Mouse (Mus musculus): ENCODE measurements at regions not wholly inside any gene's neighbourhood (a gene's known extent, or its start where the extent isn't known, plus 50 kb on each side); places are given as distances from the start of the nearest gene placed in this dataset.

DNA sequence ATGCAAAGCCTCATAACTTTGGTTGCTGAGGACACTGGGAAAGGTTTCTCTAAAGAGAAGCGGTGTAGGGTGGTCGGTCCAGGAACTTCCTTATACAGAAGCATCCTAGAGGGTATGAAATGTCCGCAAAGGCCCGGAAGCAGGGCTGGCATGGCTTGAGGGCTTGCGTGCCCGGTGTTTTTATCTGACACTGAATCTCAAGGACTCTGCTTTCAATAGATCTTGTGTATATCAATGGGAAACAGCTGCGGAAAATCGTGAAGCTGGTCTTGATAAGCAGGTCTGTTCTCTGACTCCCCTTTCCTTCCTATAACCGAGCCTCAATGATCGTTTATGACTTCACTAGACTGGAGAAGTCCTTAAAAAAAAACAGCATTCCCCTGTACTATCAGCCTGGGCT is 580.4 kb upstream of the Gm19410 start:
- no peak overlapping the region for H3K9ac ChIP-seq (ENCODE audit: low read length)
- 90% methylated on average over 10 of the region's 10 CpGs for WGBS
- H3K9me3 ChIP-seq (replicated peaks; ENCODE audit: control insufficient read depth, low read length) = no peaks in the 10 kb centered on the region
- DNase-seq (ENCODE audit: low spot score) = no peak
- H3K4me1 ChIP-seq (ENCODE audit: control insufficient read depth, insufficient read depth, low read length) = no peaks in the 10 kb centered on the region
- ATAC-seq = no peak
- no peak overlapping the region for H3K4me2 ChIP-seq (ENCODE audit: low read length)
- no peaks in the 10 kb centered on the region for H3K27me3 ChIP-seq (replicated peaks; ENCODE audit: control insufficient read depth, insufficient read depth, low read length)
- H3K27ac ChIP-seq (ENCODE audit: low read depth, low read length) = no peak overlapping the region
- no peaks in the 10 kb centered on the region for H3K36me3 ChIP-seq (ENCODE audit: control insufficient read depth, insufficient read depth, low read length)
- no peak overlapping the region for H3K4me3 ChIP-seq (ENCODE audit: low read depth, low read length)

DNA sequence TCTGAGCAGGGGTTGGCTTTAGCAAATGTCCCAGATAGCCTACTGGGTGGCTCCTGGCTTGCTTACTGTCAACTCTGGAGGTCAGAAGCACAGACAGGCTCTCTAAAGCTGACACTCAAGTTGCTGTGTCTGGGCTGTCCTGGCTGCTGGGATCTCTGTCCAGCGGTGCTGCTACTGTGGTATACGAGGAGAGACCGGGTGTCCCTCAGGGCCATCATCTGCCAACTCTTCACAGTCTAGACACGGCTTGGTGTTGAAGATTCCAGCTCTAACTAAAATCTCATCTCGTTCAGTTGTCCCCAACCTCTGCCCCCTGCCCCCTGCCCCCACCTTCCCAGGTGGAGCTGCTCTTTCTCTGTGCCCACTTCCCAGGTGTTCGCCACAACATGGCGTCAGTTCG is 577.1 kb upstream of the Gm19410 start:
- Histone ChIP-seq H3K4me1 (ENCODE audit: control insufficient read depth, insufficient read depth, low read length) (no peaks in the 10 kb centered on the region), H3K27me3 (replicated peaks; ENCODE audit: control insufficient read depth, insufficient read depth, low read length) (no peaks in the 10 kb centered on the region), H3K9me3 (replicated peaks; ENCODE audit: control insufficient read depth, low read length) (no peaks in the 10 kb centered on the region), H3K4me2 (ENCODE audit: low read length) (no peak overlapping the region), H3K9ac (ENCODE audit: low read length) (no peak overlapping the region), H3K27ac (ENCODE audit: low read depth, low read length) (no peak overlapping the region), H3K4me3 (ENCODE audit: low read depth, low read length) (no peak overlapping the region), H3K36me3 (ENCODE audit: control insufficient read depth, insufficient read depth, low read length) (no peaks in the 10 kb centered on the region)
- no peak for ATAC-seq
- DNase-seq (ENCODE audit: low spot score) = no peak
- WGBS = 94% methylated on average over 8 of the region's 8 CpGs

- no peak overlapping the region for H3K4me2 ChIP-seq (ENCODE audit: low read length)
- H3K9ac ChIP-seq (ENCODE audit: low read length) = no peak overlapping the region
- no peaks in the 10 kb centered on the region for H3K4me1 ChIP-seq (ENCODE audit: control insufficient read depth, insufficient read depth, low read length)
- ATAC-seq = no peak
- DNase-seq (ENCODE audit: low spot score) = no peak
- 89% methylated on average over 16 of the region's 16 CpGs for WGBS
- no peaks in the 10 kb centered on the region for H3K36me3 ChIP-seq (ENCODE audit: control insufficient read depth, insufficient read depth, low read length)
- no peak overlapping the region for H3K27ac ChIP-seq (ENCODE audit: low read depth, low read length)
- no peaks in the 10 kb centered on the region for H3K9me3 ChIP-seq (replicated peaks; ENCODE audit: control insufficient read depth, low read length)
- H3K4me3 ChIP-seq (ENCODE audit: low read depth, low read length) = no peak overlapping the region
- no peaks in the 10 kb centered on the region for H3K27me3 ChIP-seq (replicated peaks; ENCODE audit: control insufficient read depth, insufficient read depth, low read length)
These were observed 575.9 kb upstream of the Gm19410 start for GRCm38 (mm10) chr8:35189695-35190094.

DNA sequence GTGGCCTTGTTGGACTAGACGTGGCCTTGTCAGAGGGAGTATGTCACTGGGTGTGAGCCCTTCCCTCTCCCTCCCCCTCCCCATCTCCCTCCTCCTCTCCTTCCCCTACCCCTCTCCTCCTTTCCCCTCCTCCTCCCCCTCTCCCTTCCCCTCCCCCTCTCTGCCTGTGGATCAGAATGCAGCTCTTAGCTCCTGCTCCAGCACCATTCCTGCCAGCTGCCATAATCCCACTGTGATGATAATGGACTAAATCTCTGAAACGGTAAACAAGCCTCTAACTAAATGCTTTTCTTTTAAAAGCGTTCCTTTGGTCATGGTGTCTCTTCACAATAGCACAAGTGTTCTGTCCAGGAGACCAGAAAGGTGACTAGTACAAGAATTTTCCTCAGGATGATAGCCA is 573.1 kb upstream of the Gm19410 start:
- DNase-seq (ENCODE audit: low spot score) (no peak), ATAC-seq (no peak)
- no peaks in the 10 kb centered on the region for H3K36me3 ChIP-seq (ENCODE audit: control insufficient read depth, insufficient read depth, low read length)
- H3K9ac ChIP-seq (ENCODE audit: low read length) = no peak overlapping the region
- 29% methylated on average over 3 of the region's 3 CpGs for WGBS
- H3K9me3 ChIP-seq (replicated peaks; ENCODE audit: control insufficient read depth, low read length) = no peaks in the 10 kb centered on the region
- no peak overlapping the region for H3K4me2 ChIP-seq (ENCODE audit: low read length)
- no peaks in the 10 kb centered on the region for H3K27me3 ChIP-seq (replicated peaks; ENCODE audit: control insufficient read depth, insufficient read depth, low read length)
- H3K27ac ChIP-seq (ENCODE audit: low read depth, low read length) = no peak overlapping the region
- H3K4me3 ChIP-seq (ENCODE audit: low read depth, low read length) = no peak overlapping the region
- no peaks in the 10 kb centered on the region; the same call in 1 of the 2 replicates for H3K4me1 ChIP-seq (ENCODE audit: control insufficient read depth, insufficient read depth, low read length)

DNA sequence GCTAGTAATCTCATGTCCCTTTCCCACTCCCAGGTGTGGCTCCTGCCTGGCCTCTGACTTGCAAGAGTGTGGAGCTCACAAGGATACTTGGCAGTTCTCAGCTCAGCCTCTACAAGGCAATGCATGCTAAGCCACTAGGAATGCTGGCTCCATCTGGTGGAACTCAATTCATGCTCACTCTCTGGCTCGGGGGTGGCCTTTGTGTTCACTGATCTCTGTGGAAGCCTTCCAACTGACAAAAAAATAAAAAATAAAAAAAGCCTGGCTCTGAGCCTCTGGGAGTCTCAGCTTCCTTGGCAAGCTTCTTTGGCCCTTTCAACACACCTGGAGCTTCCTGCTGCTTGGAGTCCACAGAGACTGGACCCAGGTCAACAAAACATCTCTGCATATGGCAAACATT is 571.8 kb upstream of the Gm19410 start:
- Histone ChIP-seq H3K4me3 (ENCODE audit: low read depth, low read length) (no peak overlapping the region), H3K27me3 (replicated peaks; ENCODE audit: control insufficient read depth, insufficient read depth, low read length) (no peaks in the 10 kb centered on the region), H3K9me3 (replicated peaks; ENCODE audit: control insufficient read depth, low read length) (no peaks in the 10 kb centered on the region), H3K4me1 (ENCODE audit: control insufficient read depth, insufficient read depth, low read length) (no peaks in the 10 kb centered on the region; the same call in 1 of the 2 replicates), H3K27ac (ENCODE audit: low read depth, low read length) (no peak overlapping the region), H3K9ac (ENCODE audit: low read length) (no peak overlapping the region), H3K36me3 (ENCODE audit: control insufficient read depth, insufficient read depth, low read length) (no peaks in the 10 kb centered on the region), H3K4me2 (ENCODE audit: low read length) (no peak overlapping the region)
- 20% methylated on average over 1 of the region's 1 CpGs for WGBS
- ATAC-seq = peak; percentile 64
- peak; percentile 82 for DNase-seq (ENCODE audit: low spot score)

DNA sequence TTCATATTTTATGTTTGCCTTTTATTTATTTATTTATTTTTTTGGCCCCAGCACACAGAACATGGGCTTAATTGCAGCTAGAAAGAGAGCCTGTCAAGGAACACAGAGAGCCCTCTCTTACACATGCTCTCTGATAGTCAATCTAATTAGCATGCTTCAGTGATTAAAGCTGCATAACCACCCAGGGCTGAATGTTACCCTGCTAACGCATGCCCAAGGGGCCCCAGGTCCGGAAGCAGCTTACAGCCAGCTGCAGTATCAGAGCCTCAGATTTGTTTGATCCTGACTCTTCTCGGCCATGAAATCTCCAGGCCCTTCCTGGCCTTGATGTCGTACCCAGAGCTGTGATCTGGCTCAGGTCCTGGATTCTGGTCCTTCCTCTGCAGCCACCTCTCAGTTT is 569.4 kb upstream of the Gm19410 start:
- H3K27ac ChIP-seq (ENCODE audit: low read depth, low read length) = no peak overlapping the region; the same call in 1 of the 2 replicates
- WGBS = 4% methylated on average over 4 of the region's 4 CpGs
- DNase-seq (ENCODE audit: low spot score) (peak; percentile 64), ATAC-seq (peak; percentile 67)
- H3K36me3 ChIP-seq (ENCODE audit: control insufficient read depth, insufficient read depth, low read length) = no peaks in the 10 kb centered on the region
- no peaks in the 10 kb centered on the region for H3K9me3 ChIP-seq (replicated peaks; ENCODE audit: control insufficient read depth, low read length)
- no peak overlapping the region for H3K4me3 ChIP-seq (ENCODE audit: low read depth, low read length)
- H3K4me1 ChIP-seq (ENCODE audit: control insufficient read depth, insufficient read depth, low read length) = no peaks in the 10 kb centered on the region; the same call in 1 of the 2 replicates
- no peaks in the 10 kb centered on the region for H3K27me3 ChIP-seq (replicated peaks; ENCODE audit: control insufficient read depth, insufficient read depth, low read length)
- H3K4me2 ChIP-seq (ENCODE audit: low read length) = no peak overlapping the region
- H3K9ac ChIP-seq (ENCODE audit: low read length) = no peak overlapping the region

DNA sequence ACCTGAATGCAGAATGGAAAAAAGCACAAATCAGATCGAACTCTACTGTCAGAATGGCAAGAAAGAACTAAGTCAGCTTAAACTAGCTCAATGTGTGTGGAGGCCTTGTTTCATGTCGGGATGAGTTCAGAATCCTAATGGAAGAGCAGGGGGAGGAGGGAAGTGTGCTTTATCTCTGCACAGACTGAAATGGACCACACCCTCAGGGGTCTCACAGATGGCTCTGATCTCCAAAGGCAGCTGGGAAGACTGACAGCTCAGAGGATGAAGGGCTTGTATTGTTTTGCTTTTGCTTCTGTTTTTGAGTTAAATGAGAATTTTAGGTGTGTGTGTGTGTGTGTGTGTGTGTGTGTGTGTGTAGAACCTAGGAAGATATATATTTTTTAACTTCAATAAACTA is 566.8 kb upstream of the Gm19410 start:
- Histone ChIP-seq H3K27me3 (replicated peaks; ENCODE audit: control insufficient read depth, insufficient read depth, low read length) (no peaks in the 10 kb centered on the region), H3K4me2 (ENCODE audit: low read length) (no peak overlapping the region), H3K27ac (ENCODE audit: low read depth, low read length) (no peak overlapping the region), H3K9me3 (replicated peaks; ENCODE audit: control insufficient read depth, low read length) (no peaks in the 10 kb centered on the region), H3K36me3 (ENCODE audit: control insufficient read depth, insufficient read depth, low read length) (no peaks in the 10 kb centered on the region), H3K4me1 (ENCODE audit: control insufficient read depth, insufficient read depth, low read length) (no peaks in the 10 kb centered on the region; the same call in 1 of the 2 replicates), H3K9ac (ENCODE audit: low read length) (no peak overlapping the region), H3K4me3 (ENCODE audit: low read depth, low read length) (no peak overlapping the region)
- DNase-seq (ENCODE audit: low spot score) = no peak
- ATAC-seq = no peak
- WGBS = 65% methylated on average over 2 of the region's 2 CpGs

DNA sequence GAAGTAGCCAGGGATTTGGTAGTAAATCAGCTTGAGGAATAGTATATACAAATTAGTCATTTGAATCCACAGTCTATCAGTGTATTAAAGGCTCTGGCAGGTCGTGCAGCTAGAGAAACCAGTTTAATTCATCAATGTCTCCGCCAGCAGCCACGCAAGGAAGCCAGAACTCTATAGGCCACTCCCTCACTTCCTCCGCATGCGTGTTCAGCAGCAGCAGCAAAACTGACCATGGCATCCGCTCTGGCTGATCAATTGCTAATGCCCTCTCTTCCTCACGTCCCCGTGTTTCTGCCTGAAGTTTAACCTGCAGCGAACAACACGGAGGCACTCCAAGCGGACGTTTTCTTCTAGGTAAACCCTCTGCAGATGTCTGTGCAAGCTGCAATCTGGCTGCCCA is 564.2 kb upstream of the Gm19410 start:
- Histone ChIP-seq H3K27me3 (replicated peaks; ENCODE audit: control insufficient read depth, insufficient read depth, low read length) (no peaks in the 10 kb centered on the region), H3K9ac (ENCODE audit: low read length) (no peak overlapping the region), H3K9me3 (replicated peaks; ENCODE audit: control insufficient read depth, low read length) (no peaks in the 10 kb centered on the region), H3K4me2 (ENCODE audit: low read length) (no peak overlapping the region), H3K27ac (ENCODE audit: low read depth, low read length) (no peak overlapping the region), H3K4me1 (ENCODE audit: control insufficient read depth, insufficient read depth, low read length) (no peaks in the 10 kb centered on the region; the same call in 1 of the 2 replicates), H3K36me3 (ENCODE audit: control insufficient read depth, insufficient read depth, low read length) (no peaks in the 10 kb centered on the region), H3K4me3 (ENCODE audit: low read depth, low read length) (no peak overlapping the region)
- DNase-seq (ENCODE audit: low spot score) (no peak), ATAC-seq (no peak)
- WGBS = 74% methylated on average over 12 of the region's 12 CpGs

DNA sequence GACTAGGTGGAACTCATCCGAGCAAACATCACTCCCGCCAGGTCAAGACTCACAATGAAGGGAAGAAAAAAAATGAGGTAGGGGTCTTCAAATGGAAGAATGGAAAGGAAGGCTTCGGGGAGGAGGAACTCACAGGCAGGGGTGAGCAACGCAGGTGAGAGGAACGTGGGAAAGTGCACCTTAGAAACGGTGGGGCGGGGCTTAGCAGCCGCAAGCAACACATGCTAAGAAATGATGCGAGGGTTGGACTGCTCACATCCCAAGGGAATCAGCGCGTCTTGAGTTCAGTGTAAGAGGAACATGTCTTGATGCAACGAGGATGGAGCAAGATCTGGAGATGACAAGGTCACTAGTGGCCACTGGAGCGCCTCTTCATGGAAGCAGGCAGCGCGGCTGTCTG is 560.6 kb upstream of the Gm19410 start:
- Histone ChIP-seq H3K9ac (ENCODE audit: low read length) (no peak overlapping the region), H3K27me3 (replicated peaks; ENCODE audit: control insufficient read depth, insufficient read depth, low read length) (no peaks in the 10 kb centered on the region), H3K36me3 (ENCODE audit: control insufficient read depth, insufficient read depth, low read length) (no peaks in the 10 kb centered on the region), H3K4me2 (ENCODE audit: low read length) (no peak overlapping the region), H3K9me3 (replicated peaks; ENCODE audit: control insufficient read depth, low read length) (no peaks in the 10 kb centered on the region), H3K27ac (ENCODE audit: low read depth, low read length) (no peak overlapping the region), H3K4me1 (ENCODE audit: control insufficient read depth, insufficient read depth, low read length) (no peaks in the 10 kb centered on the region; the same call in 1 of the 2 replicates), H3K4me3 (ENCODE audit: low read depth, low read length) (no peak overlapping the region)
- WGBS = 77% methylated on average over 15 of the region's 15 CpGs
- ATAC-seq (no peak), DNase-seq (ENCODE audit: low spot score) (no peak)

All from forebrain, embryonic 14.5 days (tissue).